18 mouse cellular contexts compared by ENCODE assay signal in the genomic region with DNA sequence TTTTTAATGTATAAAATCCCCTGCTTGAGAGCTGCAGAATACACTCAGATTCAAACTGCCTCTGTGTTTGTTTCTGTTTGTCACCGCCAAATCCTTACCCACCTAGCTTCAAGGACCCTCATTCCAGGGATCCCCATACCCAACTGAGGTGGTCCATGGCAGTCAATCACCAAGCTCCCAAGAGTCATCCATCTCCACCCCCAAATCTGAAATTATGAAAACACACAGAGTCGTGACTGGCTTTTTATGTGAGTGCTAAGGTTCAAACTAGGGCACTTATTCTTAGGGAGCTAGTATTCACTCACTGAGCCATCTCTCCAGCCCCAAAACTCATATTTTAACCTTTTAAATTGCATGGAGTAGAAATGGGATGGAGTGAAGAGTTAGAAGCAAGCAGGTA. TPM values are rescaled to one million over a fixed set of nuclear protein-coding genes. Genes with fewer than 3 reads are reported as not detected.
DNase-seq lines count a peak whose midpoint lies in the region; TF ChIP-seq lines count a peak whose summit lies in the region.
"Not testable (repeated sequence)": the region's sequence is repeated elsewhere in the genome, so short reads cannot be mapped to it uniquely, and the experiment has no call there.
"Had no signal": no experiment of that assay in that cellular context is flagged by ENCODE, and none has a peak within 500 bp of the region (broad histone marks: within the 10 kb centered on the region; RNA-seq: fewer than 3 reads in every experiment).

No protein-coding gene starts in this region.

- not testable (repeated sequence) for TF ChIP-seq CTCF in liver, adult 2 months (IDR thresholded peaks at IDR 0.05; ENCODE audit: low read depth, low read length)

- H3K79me2 ChIP-seq in liver, adult 2 months (ENCODE audit: control insufficient read depth, insufficient read depth, low read length): not testable (repeated sequence)

- peaks cover 51% of the 10 kb centered on the region for H3K9me3 ChIP-seq in heart, embryonic 10.5 days

- DNase-seq in CD4-positive, CD25-positive, alpha-beta regulatory T cell, adult 2 months (ENCODE audit: low read depth, low spot score): peak; percentile 1
- peak; percentile 92 for DNase-seq in heart, adult 11 months
- peak; percentile 76 for DNase-seq in heart, embryonic 10.5 days (ENCODE audit: low spot score)
- DNase-seq in kidney, postnatal 14 days: peak; percentile 2
- not testable (repeated sequence) for DNase-seq in liver, adult 2 months (ENCODE audit: extremely low read depth, low read depth, low spot score)
- peak; percentile 6 for DNase-seq in lung, postnatal 10 days
- peak; percentile 10 for DNase-seq in neural tube, embryonic 10.5 days (ENCODE audit: extremely low spot score, low spot score)
- DNase-seq in right cerebral cortex, postnatal 25 days: peak; percentile 2

- not testable (repeated sequence) for H3K4me3 ChIP-seq in heart, embryonic 10.5 days; liver, adult 2 months (ENCODE audit: insufficient read depth, low read depth, low read length)

- TF ChIP-seq POLR2A in liver, adult 2 months (IDR thresholded peaks at IDR 0.05; ENCODE audit: extremely low read depth, insufficient read depth, low read length): not testable (repeated sequence)

- not testable (repeated sequence) for H3K27me3 ChIP-seq in heart, embryonic 10.5 days (ENCODE audit: insufficient read depth, poor library complexity, severe bottlenecking); liver, adult 2 months (ENCODE audit: control insufficient read depth, insufficient read depth, low read length)

- H3K9ac ChIP-seq in liver, adult 2 months (ENCODE audit: low read depth, low read length): not testable (repeated sequence)

- H3K36me3 ChIP-seq in heart, embryonic 10.5 days; liver, adult 2 months (ENCODE audit: control insufficient read depth, insufficient read depth, low read length): not testable (repeated sequence)

- 33% methylated on average over 2 of the region's 2 CpGs for WGBS in heart, embryonic 10.5 days
- WGBS in liver, adult 2 months: 19% methylated on average over 2 of the region's 2 CpGs

- not testable (repeated sequence) for H3K27ac ChIP-seq in heart, embryonic 10.5 days
- H3K27ac ChIP-seq in liver, adult 2 months (replicated peaks; ENCODE audit: insufficient read depth, low read depth, low read length): peak overlapping the region; percentile 13; the same call in 1 of the 2 replicates

- not testable (repeated sequence) for H3K4me1 ChIP-seq in heart, embryonic 10.5 days; liver, adult 2 months (ENCODE audit: control insufficient read depth, insufficient read depth, low read length)

RNA-seq across cellular contexts. Expression of gene Mroh2a, which starts 1.5 kb away (rescaled TPM):
- 0.58 and 0.82 TPM in 2 replicates for polyA plus RNA-seq in heart, embryonic 10.5 days (2016; fragmentation: Nextera tagmentation; extraction: Ambion mirVana)
- total RNA-seq in liver, adult 2 months (2014; rRNA removed): 0.27 and 1.0 TPM in 2 replicates
- polyA plus RNA-seq in liver, adult 2 months (2012; rRNA removed): 0.77 and 0.82 TPM in 2 replicates
- polyA plus RNA-seq: cortical plate, adult 2 months had no signal

RNA-seq across cellular contexts. Expression of gene Ugt1a1, which starts 13.5 kb away (rescaled TPM):
- not detected in 2 replicates for polyA plus RNA-seq in heart, embryonic 10.5 days (2016; fragmentation: Nextera tagmentation; extraction: Ambion mirVana)
- total RNA-seq in liver, adult 2 months (2014; rRNA removed): 662 and 719 TPM in 2 replicates
- 408 and 574 TPM in 2 replicates for polyA plus RNA-seq in liver, adult 2 months (2012; rRNA removed)
- total RNA-seq: ES-E14, MEL had no signal
- polyA plus RNA-seq: cerebellum, adult 2 months; embryonic facial prominence, embryonic 10.5 days; embryonic facial prominence, embryonic 12.5 days; forebrain, embryonic 11.5 days; forebrain, embryonic 13.5 days; forebrain, embryonic 15.5 days had no signal

RNA-seq across cellular contexts. Expression of gene Dnajb3, which starts 19.7 kb away (rescaled TPM):
- 8.1 and 9.9 TPM in 2 replicates for polyA plus RNA-seq in heart, embryonic 10.5 days (2016; fragmentation: Nextera tagmentation; extraction: Ambion mirVana)
- total RNA-seq in liver, adult 2 months (2014; rRNA removed): not detected in 2 replicates
- polyA plus RNA-seq in liver, adult 2 months (2012; rRNA removed): 0.17 TPM in 1 of 2 replicates, not detected in the other
- total RNA-seq: MEL had no signal

RNA-seq across cellular contexts. Expression of gene Ugt1a2, which starts 24.9 kb away (rescaled TPM):
- polyA plus RNA-seq in heart, embryonic 10.5 days (2016; fragmentation: Nextera tagmentation; extraction: Ambion mirVana): 0.13 TPM in 1 of 2 replicates, not detected in the other
- total RNA-seq in liver, adult 2 months (2014; rRNA removed): 9.5 and 10.4 TPM in 2 replicates
- 0.29 and 0.57 TPM in 2 replicates for polyA plus RNA-seq in liver, adult 2 months (2012; rRNA removed)
- total RNA-seq: ES-E14, MEL had no signal
- polyA plus RNA-seq: adrenal gland, adult 2 months; cerebellum, adult 2 months; cortical plate, adult 2 months; embryonic facial prominence, embryonic 10.5 days; embryonic facial prominence, embryonic 12.5 days; forebrain, embryonic 11.5 days; forebrain, embryonic 13.5 days; forebrain, embryonic 15.5 days had no signal

RNA-seq across cellular contexts. Expression of gene Hjurp, which starts 52.1 kb away (rescaled TPM):
- polyA plus RNA-seq in heart, embryonic 10.5 days (2016; fragmentation: Nextera tagmentation; extraction: Ambion mirVana): 143 and 155 TPM in 2 replicates
- 78.7 and 90.1 TPM in 2 replicates for total RNA-seq in liver, adult 2 months (2014; rRNA removed)
- polyA plus RNA-seq in liver, adult 2 months (2012; rRNA removed): 31.4 and 32.8 TPM in 2 replicates

Comparison
In these comparisons a context has a peak if more than half of its experiments do, and no peak if none do; other contexts are left out.
1. RNA of gene Ugt1a1, which starts 13.5 kb away (polyA plus RNA-seq): 408 to 574 TPM in liver, adult 2 months; not detected in heart, embryonic 10.5 days; every median in the first group is over 100 times any median in the second.